Mouse (Mus musculus) CH12.LX (cell line): ENCODE measurements around the gene Agbl2.

Source experiments
- BHLHE40 ChIP-seq: IDR thresholded peaks from 2 replicates; pipeline ENCODE4 v1.6.1; 2011; ENCODE audit warnings: mild to moderate bottlenecking, low read depth, low read length, improper control_type of control experiment
- CTCF ChIP-seq, 2 experiments: IDR thresholded peaks in 1 of 2; conservative IDR thresholded peaks in 1 of 2; 2 replicates each; pipeline ENCODE4 v1.5.1; 2011 to 2012; ENCODE audit warnings: low read depth in 2 of 2, low read length in 2 of 2, improper control_type of control experiment in 1 of 2, inconsistent platforms in 1 of 2, mild to moderate bottlenecking in 1 of 2, moderate library complexity in 1 of 2
- ELF1 ChIP-seq: IDR thresholded peaks from 2 replicates; pipeline ENCODE4 v1.6.1; 2014; ENCODE audit warnings: low read depth, mild to moderate bottlenecking, inconsistent platforms, low read length, improper control_type of control experiment
- JUND ChIP-seq: conservative IDR thresholded peaks from 2 replicates; pipeline ENCODE4 v1.6.1; 2011; ENCODE audit warnings: low read depth, low read length, improper control_type of control experiment
- MAFK ChIP-seq: IDR thresholded peaks from 2 replicates; pipeline ENCODE4 v1.6.1; 2011; ENCODE audit warnings: low read length, improper control_type of control experiment; ENCODE audit not compliant: insufficient replicate concordance
- MAX ChIP-seq: IDR thresholded peaks from 2 replicates; pipeline ENCODE4 v1.6.1; 2011; ENCODE audit warnings: low read length, improper control_type of control experiment
- MEF2A ChIP-seq: IDR thresholded peaks from 2 replicates; pipeline ENCODE4 v1.6.1; 2014; ENCODE audit warnings: low read depth, mild to moderate bottlenecking, inconsistent platforms, low read length, improper control_type of control experiment, borderline replicate concordance
- MYC ChIP-seq: IDR thresholded peaks from 2 replicates; pipeline ENCODE4 v1.6.1; 2011; ENCODE audit warnings: low read depth, mild to moderate bottlenecking, improper control_type of control experiment, low read length
- NRF1 ChIP-seq: IDR thresholded peaks from 2 replicates; pipeline ENCODE4 v1.6.1; 2014; ENCODE audit warnings: low read depth, mild to moderate bottlenecking, inconsistent platforms, low read length, improper control_type of control experiment, moderate library complexity
- POLR2A ChIP-seq: IDR thresholded peaks from 2 replicates; pipeline ENCODE4 v1.6.1; 2011; ENCODE audit warnings: low read depth, mild to moderate bottlenecking, improper control_type of control experiment, low read length
- RAD21 ChIP-seq: IDR thresholded peaks from 2 replicates; pipeline ENCODE4 v1.6.1; 2011; ENCODE audit warnings: low read depth, mild to moderate bottlenecking, low read length, improper control_type of control experiment, moderate library complexity
- USF1 ChIP-seq: IDR thresholded peaks from 2 replicates; pipeline ENCODE4 v1.6.1; 2014; ENCODE audit warnings: low read depth, mild to moderate bottlenecking, inconsistent platforms, low read length, improper control_type of control experiment

DNA sequence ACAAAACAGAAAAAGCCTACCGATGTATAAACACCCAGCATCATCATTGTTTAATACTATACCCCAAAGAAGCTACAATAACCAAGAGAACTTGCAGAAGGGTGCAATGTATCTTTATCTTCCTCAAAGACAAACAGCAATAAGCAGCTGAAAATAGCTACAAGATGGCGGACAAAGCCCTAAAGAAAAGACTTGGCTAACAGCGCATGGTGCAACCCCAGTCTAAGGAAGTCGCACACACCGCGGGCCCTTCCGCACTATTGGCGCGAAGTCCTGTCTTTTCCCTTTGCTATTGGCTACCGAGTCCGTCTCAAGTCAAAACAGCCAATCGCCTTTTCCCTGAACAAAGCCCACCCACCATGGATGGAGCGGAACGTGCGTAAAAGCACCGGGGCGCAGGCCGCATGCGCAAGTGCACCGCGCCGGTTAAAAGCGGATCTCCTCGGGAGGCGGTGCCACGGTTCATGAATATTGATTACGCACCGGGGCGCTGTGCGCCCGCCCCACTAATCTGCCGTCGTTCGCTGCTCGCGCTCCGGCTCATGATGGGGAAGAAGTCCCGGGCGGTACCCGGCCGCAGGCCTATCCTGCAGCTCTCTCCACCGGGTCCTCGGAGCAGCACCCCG, 37.4 kb upstream of the Agbl2 start, which contains the start of gene Fnbp4:
- TF ChIP-seq NRF1: peak; percentile 100
- peak; percentile 92 for TF ChIP-seq POLR2A
- no peak for TF ChIP-seq USF1
- TF ChIP-seq CTCF (conservative IDR thresholded peaks at IDR 0.05 in 1 of 2, IDR thresholded peaks at IDR 0.05 in 1 of 2; ENCODE audit: low read depth in 2 of 2, low read length in 2 of 2): no peak
- no peak for TF ChIP-seq RAD21
- TF ChIP-seq MAX: peak; percentile 95
- peak; percentile 88 for TF ChIP-seq MEF2A
- no peak for TF ChIP-seq MAFK
- TF ChIP-seq BHLHE40: peak; percentile 81
- peak; percentile 96 for TF ChIP-seq ELF1
- TF ChIP-seq MYC: peak; percentile 99
- no peak for TF ChIP-seq JUND
